Mouse (Mus musculus) midbrain, embryonic 16.5 days (tissue): ENCODE measurements around the gene Akr1b3. TPM values are rescaled to one million over a fixed set of nuclear protein-coding genes. Genes with fewer than 3 reads are reported as not detected.

Experiments
- ATAC-seq: fragments of 200-750 bp; cut with Nextera tagmentation; 2 replicates; pipeline ENCODE4 v1.8.0; 2017; ENCODE audit warnings: moderate TSS enrichment
- H3K27ac ChIP-seq: fragments of 300-500 bp; sonication (generic); 2 replicates; pipeline ENCODE4 v1.5.1; 2014; ENCODE audit warnings: mild to moderate bottlenecking, low read length, mixed read lengths
- H3K27me3 ChIP-seq: fragments of 300-500 bp; sonication (generic); 2 replicates; pipeline ENCODE4 v1.6.1; 2014; ENCODE audit warnings: low read depth, low read length, mixed read lengths; ENCODE audit not compliant: control insufficient read depth, insufficient read depth
- H3K36me3 ChIP-seq: fragments of 300-500 bp; sonication (generic); 2 replicates; pipeline ENCODE4 v1.6.1; 2014; ENCODE audit warnings: mild to moderate bottlenecking, low read length, moderate library complexity, mixed read lengths; ENCODE audit not compliant: control insufficient read depth, insufficient read depth
- H3K4me1 ChIP-seq: fragments of 300-500 bp; sonication (generic); 2 replicates; pipeline ENCODE4 v1.6.1; 2014; ENCODE audit warnings: mild to moderate bottlenecking, low read length, mixed read lengths; ENCODE audit not compliant: control insufficient read depth, insufficient read depth
- H3K4me2 ChIP-seq: fragments of 300-500 bp; sonication (generic); 2 replicates; pipeline ENCODE4 v1.6.1; 2014; ENCODE audit warnings: mild to moderate bottlenecking, low read length, mixed read lengths
- H3K4me3 ChIP-seq: fragments of 300-500 bp; sonication (generic); 2 replicates; pipeline ENCODE4 v1.5.1; 2014; ENCODE audit warnings: low read depth, mild to moderate bottlenecking, low read length, moderate library complexity, mixed read lengths
- H3K9ac ChIP-seq: fragments of 300-500 bp; sonication (generic); 2 replicates; pipeline ENCODE4 v1.6.1; 2014; ENCODE audit warnings: low read depth, low read length, mixed read lengths
- H3K9me3 ChIP-seq: fragments of 300-500 bp; sonication (generic); replicated peaks from 2 replicates; pipeline ENCODE4 v1.6.1; 2014; ENCODE audit warnings: mild to moderate bottlenecking, low read length, mixed read lengths; ENCODE audit not compliant: control insufficient read depth, poor library complexity, severe bottlenecking
- WGBS: fragments of 180-500 bp; shearing (Covaris S2); extraction: QIAGEN DNeasy Blood & Tissue Kit; methylation state at CpG from one replicate; pipeline ENCODE4 v1.1.7; 2014; 5-methylcytosine and 5-hydroxymethylcytosine counted together
- polyA plus RNA-seq: library from polyadenylated mRNA; unstranded; fragments of >200 nt; fragmentation: Nextera tagmentation; extraction: Ambion mirVana; gene quantifications from 2 replicates; pipeline ENCODE4 v1.2.1, GENCODE M21; 2015

The Akr1b3 gene
- polyA plus RNA-seq, 1 experiment from 2014 or later: 108 TPM

DNA sequence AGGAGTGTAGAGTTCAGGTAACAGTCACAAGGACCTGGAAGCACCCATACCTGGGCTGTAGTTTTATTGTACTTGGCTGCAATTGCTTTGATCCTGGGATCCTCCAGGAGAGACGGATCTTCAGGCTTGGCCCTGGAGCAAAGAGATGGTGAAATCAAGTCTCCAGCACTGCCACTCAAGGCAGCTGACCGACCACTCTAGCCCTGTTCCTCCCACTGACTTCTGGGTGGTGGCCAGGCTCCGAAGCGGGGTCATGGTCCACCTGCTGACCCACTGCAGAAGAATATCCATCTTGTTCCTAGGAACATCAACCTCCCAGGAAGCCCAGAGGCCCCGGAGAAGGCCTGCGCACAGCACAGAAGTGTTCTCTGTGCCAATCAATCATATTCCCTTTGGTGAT, 7.8 kb downstream of the Akr1b3 start:
- no peaks in the 10 kb centered on the region for H3K9me3 ChIP-seq
- no peak overlapping the region for H3K4me2 ChIP-seq
- no peak for ATAC-seq
- no peak overlapping the region for H3K4me3 ChIP-seq
- 96% methylated on average over 6 of the region's 6 CpGs for WGBS
- peaks cover 17% of the 10 kb centered on the region for H3K36me3 ChIP-seq
- no peaks in the 10 kb centered on the region for H3K4me1 ChIP-seq
- H3K9ac ChIP-seq: no peak overlapping the region
- no peak overlapping the region for H3K27ac ChIP-seq
- no peaks in the 10 kb centered on the region for H3K27me3 ChIP-seq

DNA sequence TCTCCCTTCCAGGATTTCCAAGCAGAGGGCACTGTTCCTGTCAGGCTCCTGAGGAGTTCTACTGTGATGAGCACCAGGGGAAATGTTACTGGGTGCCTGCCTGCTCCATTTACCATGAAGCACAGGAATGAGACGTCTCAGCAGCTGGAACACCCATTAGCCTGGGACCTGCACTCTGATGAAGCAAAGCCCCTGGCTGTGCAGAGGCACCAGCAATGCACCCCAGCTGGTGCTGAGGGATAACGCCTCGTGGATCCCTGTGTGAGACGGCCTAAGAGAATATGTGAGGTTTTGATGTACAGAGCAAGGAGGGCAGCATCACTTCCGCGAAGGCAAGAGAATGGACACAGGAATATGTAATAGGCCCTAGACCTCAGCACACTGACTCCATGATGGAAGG, 10.5 kb downstream of the Akr1b3 start:
- whole genome bisulfite sequencing: 92% methylated on average over 6 of the region's 6 CpGs
- H3K4me3 ChIP-seq: no peak overlapping the region
- H3K9me3 ChIP-seq: no peaks in the 10 kb centered on the region
- no peak overlapping the region for H3K27ac ChIP-seq
- ATAC-seq: no peak
- H3K4me2 ChIP-seq: no peak overlapping the region
- H3K36me3 ChIP-seq: peaks cover 15% of the 10 kb centered on the region
- H3K27me3 ChIP-seq: no peaks in the 10 kb centered on the region
- H3K4me1 ChIP-seq: no peaks in the 10 kb centered on the region
- H3K9ac ChIP-seq: no peak overlapping the region

DNA sequence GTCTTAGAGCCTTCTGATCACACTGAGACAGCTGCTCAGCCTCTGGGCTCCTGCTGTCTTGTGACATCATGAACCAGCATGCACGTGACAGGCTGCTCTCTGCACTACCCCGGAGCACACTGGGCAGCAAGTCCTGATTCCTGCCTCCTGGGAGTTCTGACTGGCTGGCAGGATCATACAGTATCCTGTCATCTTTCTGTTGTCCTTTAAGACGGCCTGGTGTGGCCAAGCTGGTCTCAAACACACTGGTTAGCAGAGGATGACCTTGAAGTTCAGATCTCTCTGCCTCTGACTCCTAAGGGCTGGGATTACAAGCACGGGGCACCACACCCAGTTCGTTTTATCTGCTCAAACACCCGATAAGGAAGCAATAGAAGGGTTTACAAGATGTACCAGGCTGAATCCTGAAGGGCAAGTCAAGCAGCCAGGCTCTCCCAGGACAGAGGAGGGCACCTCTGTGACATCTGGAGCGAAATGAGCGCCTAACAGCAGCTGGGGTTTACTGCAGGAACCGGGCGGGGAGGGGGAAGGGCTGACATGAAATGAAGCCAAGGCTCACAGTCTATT, 12.5 kb downstream of the Akr1b3 start:
- no peak overlapping the region for H3K9ac ChIP-seq
- peaks cover 6% of the 10 kb centered on the region for H3K36me3 ChIP-seq
- H3K4me3 ChIP-seq: no peak overlapping the region
- H3K9me3 ChIP-seq: no peaks in the 10 kb centered on the region
- H3K27me3 ChIP-seq: no peaks in the 10 kb centered on the region
- WGBS: 77% methylated on average over 10 of the region's 10 CpGs
- no peak for ATAC-seq
- no peak overlapping the region for H3K4me2 ChIP-seq
- H3K4me1 ChIP-seq: no peaks in the 10 kb centered on the region
- H3K27ac ChIP-seq: no peak overlapping the region

DNA sequence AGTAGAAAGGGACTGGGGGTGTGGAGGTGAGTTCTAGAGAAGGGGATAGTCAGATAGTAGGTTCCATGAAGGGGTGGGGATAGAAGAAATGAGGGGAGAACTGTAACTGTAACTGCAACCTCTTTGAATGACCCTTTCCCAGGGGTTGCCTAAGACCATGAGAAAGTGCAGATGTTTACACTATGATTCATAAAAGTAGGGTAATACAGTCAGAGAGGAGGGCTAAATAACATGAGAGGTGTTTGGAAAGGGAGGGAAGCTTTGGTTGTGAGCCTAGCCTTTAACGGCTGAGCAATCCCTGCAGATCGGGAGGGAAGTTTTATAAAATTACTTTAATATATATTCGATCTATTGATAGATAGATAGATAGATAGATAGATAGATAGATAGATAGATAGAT, 20.2 kb downstream of the Akr1b3 start:
- Histone ChIP-seq H3K4me2 (no peak overlapping the region), H3K4me3 (no peak overlapping the region), H3K9ac (no peak overlapping the region), H3K9me3 (no peaks in the 10 kb centered on the region), H3K36me3 (no peaks in the 10 kb centered on the region), H3K27ac (no peak overlapping the region), H3K27me3 (no peaks in the 10 kb centered on the region), H3K4me1 (no peaks in the 10 kb centered on the region)
- WGBS: 94% methylated on average over 3 of the region's 3 CpGs
- no peak for ATAC-seq

DNA sequence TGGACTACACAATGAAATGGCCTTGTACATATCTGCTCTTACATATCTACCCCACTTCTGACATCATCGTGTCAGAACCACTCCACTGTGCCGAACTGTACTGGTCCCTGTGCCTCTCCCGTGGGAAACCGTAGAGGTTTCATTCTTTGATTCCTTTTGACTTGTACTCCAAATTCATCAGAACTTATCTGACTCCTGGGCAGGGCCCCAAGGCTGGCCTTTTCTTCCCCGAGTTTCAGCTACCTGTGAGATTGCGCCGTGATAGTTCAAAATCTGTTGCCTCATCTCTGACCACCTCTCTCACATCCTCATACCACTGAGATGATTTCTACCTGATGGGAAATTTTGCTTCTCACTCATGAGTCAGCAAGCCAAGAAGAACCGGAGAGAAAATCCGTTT, 21.8 kb downstream of the Akr1b3 start:
- Histone ChIP-seq H3K27ac (no peak overlapping the region), H3K4me2 (no peak overlapping the region), H3K36me3 (no peaks in the 10 kb centered on the region), H3K4me1 (no peaks in the 10 kb centered on the region), H3K9ac (no peak overlapping the region), H3K27me3 (no peaks in the 10 kb centered on the region), H3K9me3 (no peaks in the 10 kb centered on the region), H3K4me3 (no peak overlapping the region)
- ATAC-seq: no peak
- WGBS: 92% methylated on average over 9 of the region's 9 CpGs

DNA sequence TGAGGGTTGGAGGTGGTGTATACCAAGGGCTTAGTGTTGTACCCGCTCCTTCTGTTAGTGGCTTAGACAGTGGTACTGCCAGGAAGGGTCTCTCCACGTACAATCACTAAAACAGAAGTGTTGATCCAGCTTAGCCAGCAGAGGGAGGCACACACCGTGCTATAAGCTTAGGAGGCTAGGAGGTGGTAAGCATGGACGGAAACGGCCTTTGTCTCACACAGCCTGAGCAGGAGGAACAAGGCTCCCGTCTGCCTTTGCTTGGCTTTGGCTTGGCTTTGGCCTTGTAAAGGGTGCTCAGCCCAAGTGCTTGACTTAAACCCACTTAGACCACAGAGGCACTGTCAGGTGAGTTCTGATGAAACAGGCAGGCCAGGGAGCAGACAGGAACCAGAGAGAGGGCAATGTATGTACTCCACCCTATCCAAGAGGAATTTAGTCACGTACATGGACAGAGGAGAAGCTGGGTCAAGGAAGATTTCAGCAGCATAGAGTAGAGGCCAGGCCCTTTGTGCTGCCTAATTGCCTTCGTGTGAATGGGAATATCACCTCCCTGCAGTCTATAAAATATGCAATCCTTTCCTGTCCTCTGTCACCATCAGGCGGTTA, 24.3 kb downstream of the Akr1b3 start:
- peak; percentile 96 for ATAC-seq
- H3K9me3 ChIP-seq: no peaks in the 10 kb centered on the region
- no peak overlapping the region for H3K27ac ChIP-seq
- no peak overlapping the region for H3K4me3 ChIP-seq
- H3K4me1 ChIP-seq: no peaks in the 10 kb centered on the region
- no peak overlapping the region for H3K9ac ChIP-seq
- H3K36me3 ChIP-seq: no peaks in the 10 kb centered on the region
- H3K4me2 ChIP-seq: no peak overlapping the region
- H3K27me3 ChIP-seq: no peaks in the 10 kb centered on the region
- WGBS: 25% methylated on average over 9 of the region's 9 CpGs

DNA sequence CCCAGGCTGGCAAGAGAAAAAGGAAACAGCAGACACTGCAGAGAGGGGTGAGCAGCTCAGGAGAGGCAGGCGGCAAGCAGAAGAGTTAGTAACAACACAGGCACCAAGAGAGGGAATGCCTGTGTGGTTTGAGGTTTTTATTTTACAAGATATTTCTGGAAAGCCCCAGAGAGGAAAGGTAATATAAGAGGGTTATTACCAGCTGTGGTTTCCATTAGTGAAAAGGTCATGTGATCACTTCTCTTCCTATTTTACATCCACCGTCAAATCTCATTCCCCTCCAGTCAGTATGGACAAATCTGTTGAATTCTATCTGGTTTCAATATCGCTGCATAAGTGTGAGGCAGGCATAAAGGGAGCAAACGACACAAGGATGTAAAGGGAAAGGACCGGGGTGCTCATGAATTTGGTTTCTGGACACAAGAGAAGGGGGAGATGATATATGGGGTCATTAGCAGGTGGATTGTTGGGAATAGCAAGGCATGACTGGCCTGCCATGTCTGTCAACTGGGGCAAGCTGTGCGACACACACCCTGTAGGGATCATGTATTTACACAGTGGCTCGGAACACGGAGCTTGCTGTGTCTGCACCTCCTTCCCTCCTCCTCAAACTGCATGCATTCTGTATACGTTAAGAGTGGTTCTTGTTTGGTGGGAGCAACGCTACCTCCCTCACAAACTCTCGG, 24.9 kb downstream of the Akr1b3 start:
- Histone ChIP-seq H3K4me3 (no peak overlapping the region), H3K4me2 (no peak overlapping the region), H3K36me3 (no peaks in the 10 kb centered on the region), H3K9me3 (no peaks in the 10 kb centered on the region), H3K27ac (no peak overlapping the region), H3K4me1 (no peaks in the 10 kb centered on the region), H3K9ac (no peak overlapping the region), H3K27me3 (no peaks in the 10 kb centered on the region)
- 67% methylated on average over 11 of the region's 11 CpGs for WGBS
- no peak for ATAC-seq

DNA sequence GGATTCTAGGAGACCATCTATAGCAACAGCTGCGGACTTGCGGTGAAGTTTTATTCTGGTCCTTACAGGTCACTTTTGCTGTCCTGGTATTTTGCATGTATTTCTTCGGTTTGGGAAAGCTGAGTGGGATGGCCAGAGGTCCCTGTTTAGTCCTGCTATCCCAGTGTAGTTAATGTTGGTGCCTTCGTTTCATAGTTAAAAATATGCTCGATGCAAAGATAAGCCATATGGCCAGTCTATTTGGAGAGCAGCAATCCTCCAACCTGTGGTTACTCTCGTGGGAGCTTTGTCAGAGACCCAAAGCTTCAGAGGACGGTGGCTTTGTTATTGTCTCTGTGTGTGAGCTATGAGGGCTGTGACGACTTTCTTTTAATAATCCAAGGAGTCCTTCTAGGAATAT, 26.6 kb downstream of the Akr1b3 start:
- H3K9me3 ChIP-seq: no peaks in the 10 kb centered on the region
- whole genome bisulfite sequencing: 78% methylated on average over 8 of the region's 8 CpGs
- no peak for ATAC-seq
- H3K9ac ChIP-seq: no peak overlapping the region
- H3K4me2 ChIP-seq: no peak overlapping the region
- H3K4me3 ChIP-seq: no peak overlapping the region
- no peaks in the 10 kb centered on the region for H3K27me3 ChIP-seq
- H3K36me3 ChIP-seq: no peaks in the 10 kb centered on the region
- no peak overlapping the region for H3K27ac ChIP-seq
- no peaks in the 10 kb centered on the region for H3K4me1 ChIP-seq

DNA sequence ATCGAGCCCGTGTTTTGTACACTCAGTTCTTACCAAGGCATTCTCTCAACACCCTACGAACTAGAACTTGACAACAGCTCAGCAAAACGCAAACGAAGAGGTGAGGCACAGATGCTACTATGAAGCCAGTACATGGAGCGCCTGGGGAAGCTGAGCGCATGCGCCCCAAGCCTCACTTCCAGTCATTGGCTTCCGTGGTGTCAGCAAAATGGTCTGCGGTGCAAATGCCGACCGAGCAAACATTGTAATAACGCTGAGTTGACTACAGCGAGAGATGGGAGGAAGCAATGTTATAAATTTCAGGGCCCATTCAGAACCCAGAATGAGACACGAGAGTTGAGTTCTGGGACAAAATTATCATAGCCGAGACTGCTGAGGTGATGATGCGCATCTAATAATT, 27.2 kb downstream of the Akr1b3 start:
- H3K27me3 ChIP-seq: no peaks in the 10 kb centered on the region
- WGBS: 94% methylated on average over 17 of the region's 17 CpGs
- no peak overlapping the region for H3K9ac ChIP-seq
- H3K4me3 ChIP-seq: no peak overlapping the region
- H3K27ac ChIP-seq: no peak overlapping the region
- H3K9me3 ChIP-seq: no peaks in the 10 kb centered on the region
- no peaks in the 10 kb centered on the region for H3K4me1 ChIP-seq
- H3K4me2 ChIP-seq: no peak overlapping the region
- ATAC-seq: no peak
- H3K36me3 ChIP-seq: no peaks in the 10 kb centered on the region
